Comparison of ENCODE assay signal across 30 mouse cellular contexts in the genomic region with DNA sequence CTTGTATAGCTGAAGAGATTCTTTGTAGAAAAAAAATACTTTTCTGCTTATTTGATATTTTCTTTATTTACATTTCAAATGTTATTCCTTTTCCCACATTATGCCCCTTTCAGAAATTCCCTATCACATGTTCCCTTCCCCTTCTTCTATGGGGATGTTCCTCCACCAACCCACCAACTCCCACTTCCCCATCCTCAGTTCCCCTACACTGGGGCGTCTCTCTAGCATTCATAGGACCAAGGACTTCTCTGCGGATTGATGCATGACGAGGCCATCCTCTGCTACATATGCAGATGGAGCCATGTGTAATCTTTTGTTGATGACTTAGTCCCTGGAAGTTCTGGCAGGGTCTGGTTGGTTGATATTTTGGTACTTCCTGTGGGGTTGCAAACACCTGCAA.
DNase-seq lines count a peak whose midpoint lies in the region; ATAC-seq lines count a peak whose summit lies in the region.
"Had no signal": no experiment of that assay in that cellular context is flagged by ENCODE, and none has a peak within 500 bp of the region (broad histone marks: within the 10 kb centered on the region; RNA-seq: fewer than 3 reads in every experiment).

No protein-coding gene starts in this region.

- H3K4me1 ChIP-seq in heart, embryonic 10.5 days: no peaks in the 10 kb centered on the region
- H3K4me1 ChIP-seq: embryonic facial prominence, embryonic 10.5 days; embryonic facial prominence, embryonic 13.5 days; forebrain, embryonic 12.5 days; forebrain, embryonic 15.5 days; heart, embryonic 12.5 days; heart, embryonic 15.5 days; hindbrain, embryonic 10.5 days; hindbrain, embryonic 13.5 days had no signal

- WGBS in heart, embryonic 10.5 days: 69% methylated on average over 3 of the region's 3 CpGs

- H3K36me3 ChIP-seq in heart, embryonic 10.5 days: no peaks in the 10 kb centered on the region
- H3K36me3 ChIP-seq: embryonic facial prominence, embryonic 10.5 days; embryonic facial prominence, embryonic 13.5 days; forebrain, embryonic 12.5 days; forebrain, embryonic 15.5 days; heart, embryonic 12.5 days; heart, embryonic 15.5 days; hindbrain, embryonic 10.5 days; hindbrain, embryonic 13.5 days had no signal

- peak; percentile 83 for ATAC-seq in megakaryocyte, adult 5-6 weeks (ENCODE audit: poor library complexity, severe bottlenecking)
- ATAC-seq: CD4-positive, CD25-positive, alpha-beta regulatory T cell, adult 4 months; forebrain, embryonic 15.5 days had no signal

- peaks cover 4% of the 10 kb centered on the region; the same call in 1 of the 2 replicates for H3K9me3 ChIP-seq in heart, embryonic 10.5 days
- H3K9me3 ChIP-seq: embryonic facial prominence, embryonic 13.5 days had no signal

- intact Hi-C loops in left cerebral cortex, postnatal 4 days (cut with DNase I): no loop called here

- no peak overlapping the region for H3K4me3 ChIP-seq in heart, embryonic 10.5 days
- H3K4me3 ChIP-seq: embryonic facial prominence, embryonic 10.5 days; embryonic facial prominence, embryonic 13.5 days; erythroblast, embryonic 14.5 days; forebrain, embryonic 12.5 days; forebrain, embryonic 15.5 days; heart, embryonic 12.5 days; heart, embryonic 15.5 days; hindbrain, embryonic 10.5 days; hindbrain, embryonic 13.5 days had no signal

- no peak overlapping the region for H3K27ac ChIP-seq in heart, embryonic 10.5 days
- H3K27ac ChIP-seq: embryonic facial prominence, embryonic 10.5 days; embryonic facial prominence, embryonic 13.5 days; forebrain, embryonic 12.5 days; forebrain, embryonic 15.5 days; heart, embryonic 15.5 days; hindbrain, embryonic 10.5 days; hindbrain, embryonic 13.5 days had no signal

- DNase-seq in thymus, adult 18-20 months: peak; percentile 12 to 46
- DNase-seq in thymus, postnatal 10 days (ENCODE audit: low spot score in 2 of 2): peak; percentile 16 to 28
- peak; percentile 18 to 39 for DNase-seq in thymus, postnatal 36 days
- DNase-seq in left cerebral cortex, adult 9 months (ENCODE audit: low spot score in 2 of 2): no peak
- no peak for DNase-seq in right cerebral cortex, postnatal 4 days
- DNase-seq in left cerebral cortex, postnatal 4 days: no peak
- no peak for DNase-seq in heart, embryonic 10.5 days (ENCODE audit: low spot score)
- DNase-seq: adrenal gland, adult 2 months; adrenal gland, postnatal 14 days; cerebellum, adult 11-12 months; cerebellum, adult 8-10 months; cerebellum, postnatal 10 days; cerebellum, postnatal 36 days; embryo, embryonic 11 days; gastrocnemius, postnatal 10 days; gastrocnemius, postnatal 36 days; heart, adult 11 months; heart, postnatal 10 days; heart, postnatal 36 days had no signal

- no peaks in the 10 kb centered on the region for H3K27me3 ChIP-seq in heart, embryonic 10.5 days (ENCODE audit: insufficient read depth, poor library complexity, severe bottlenecking)
- H3K27me3 ChIP-seq: embryonic facial prominence, embryonic 13.5 days; forebrain, embryonic 12.5 days; forebrain, embryonic 15.5 days; heart, embryonic 12.5 days; heart, embryonic 15.5 days; hindbrain, embryonic 13.5 days had no signal

Comparison
In these comparisons a context has a peak if more than half of its experiments do, and no peak if none do; other contexts are left out.
1. DNase-seq: peak in thymus, adult 18-20 months (2 of 2), thymus, postnatal 10 days (2 of 2) and thymus, postnatal 36 days (2 of 2); none in left cerebral cortex, adult 9 months (0 of 2), right cerebral cortex, postnatal 4 days (single experiment), left cerebral cortex, postnatal 4 days (single experiment) and heart, embryonic 10.5 days (single experiment).